Mouse (Mus musculus) layer of hippocampus, adult 9-11 months (tissue): ENCODE data around the gene Kif21b.
A peak's percentile ranks its signal among the peaks of the same experiment; 100 is the strongest.

Source experiments
- DNase-seq: peaks from one replicate; pipeline ENCODE4 v3.0.0; 2022

Gene Kif21b

GRCm38 (mm10) chr1:136128944-136129589 lies 2.1 kb upstream of the Kif21b start:
- no peak for DNase-seq

GRCm38 (mm10) chr1:136130107-136130506 lies 1.1 kb upstream of the Kif21b start:
- DNase-seq: no peak

GRCm38 (mm10) chr1:136131603-136132291 lies 558 bp downstream of the Kif21b start:
- DNase-seq: peak; percentile 69

GRCm38 (mm10) chr1:136132386-136133201 lies 1.4 kb downstream of the Kif21b start:
- DNase-seq: no peak

GRCm38 (mm10) chr1:136133570-136134240 lies 2.5 kb downstream of the Kif21b start:
- DNase-seq: no peak

GRCm38 (mm10) chr1:136134547-136134946 lies 3.4 kb downstream of the Kif21b start:
- DNase-seq: no peak

- peak; percentile 66 for DNase-seq
Observed at GRCm38 (mm10) chr1:136135046-136135445, 3.9 kb downstream of the Kif21b start.

GRCm38 (mm10) chr1:136135777-136136444 lies 4.7 kb downstream of the Kif21b start:
- no peak for DNase-seq

GRCm38 (mm10) chr1:136136547-136136946 lies 5.4 kb downstream of the Kif21b start:
- no peak for DNase-seq

GRCm38 (mm10) chr1:136137071-136137531 lies 5.9 kb downstream of the Kif21b start:
- no peak for DNase-seq

- DNase-seq: no peak
Observed at GRCm38 (mm10) chr1:136137575-136137974, 6.4 kb downstream of the Kif21b start.

- DNase-seq: no peak
Observed at GRCm38 (mm10) chr1:136138191-136138830, 7.1 kb downstream of the Kif21b start.

- DNase-seq: peak; percentile 94
Observed at GRCm38 (mm10) chr1:136139990-136140640, 8.9 kb downstream of the Kif21b start.

GRCm38 (mm10) chr1:136141176-136141950 lies 10.2 kb downstream of the Kif21b start:
- peak; percentile 90 for DNase-seq

- peak; percentile 88 for DNase-seq
Observed at GRCm38 (mm10) chr1:136142336-136142735, 11.1 kb downstream of the Kif21b start.

- DNase-seq: peak; percentile 82
Observed at GRCm38 (mm10) chr1:136143514-136143913, 12.3 kb downstream of the Kif21b start.

- DNase-seq: no peak
Observed at GRCm38 (mm10) chr1:136149702-136150101, 18.5 kb downstream of the Kif21b start.

- DNase-seq: no peak
Observed at GRCm38 (mm10) chr1:136151371-136151770, 20.2 kb downstream of the Kif21b start.

- no peak for DNase-seq
Observed at GRCm38 (mm10) chr1:136156304-136156703, 25.1 kb downstream of the Kif21b start.

- DNase-seq: no peak
Observed at GRCm38 (mm10) chr1:136156951-136157350, 25.8 kb downstream of the Kif21b start.
